Mouse (Mus musculus): ENCODE results near the gene Copb2. TPM values are rescaled to one million over a fixed set of nuclear protein-coding genes. Genes with fewer than 3 reads are reported as not detected.

The Copb2 gene
- total RNA-seq, 2 experiments from 2014 or later: 71.4 to 72.2 TPM

- DNase-seq: no peak
- TF ChIP-seq CTCF (IDR thresholded peaks at IDR 0.05): no peak
- no peak overlapping the region for H3K27ac ChIP-seq
- intact Hi-C loops (cut with DNase I): no loop called here
- H3K4me3 ChIP-seq: no peak overlapping the region
These were observed 19.5 kb upstream of the Copb2 start for GRCm38 (mm10) chr9:98544042-98544441.

GRCm38 (mm10) chr9:98583852-98584251 is 20.3 kb downstream of the Copb2 start:
- no peak for DNase-seq
- intact Hi-C loops (cut with DNase I): no loop called here
- no peak overlapping the region for H3K4me3 ChIP-seq
- H3K27ac ChIP-seq: no peak overlapping the region
- no peak for TF ChIP-seq CTCF (IDR thresholded peaks at IDR 0.05)

GRCm38 (mm10) chr9:98600094-98600493 is 36.6 kb downstream of the Copb2 start:
- intact Hi-C loops (cut with DNase I): loop anchor here (2.0 kb wide), 1 partner anchor 35 kb away; no protein-coding TSS in a partner anchor
- DNase-seq: no peak
- H3K27ac ChIP-seq: no peak overlapping the region
- peak overlapping the region; percentile 99; the same call in 1 of the 2 replicates for H3K4me3 ChIP-seq
- TF ChIP-seq CTCF (IDR thresholded peaks at IDR 0.05): no peak

DNA sequence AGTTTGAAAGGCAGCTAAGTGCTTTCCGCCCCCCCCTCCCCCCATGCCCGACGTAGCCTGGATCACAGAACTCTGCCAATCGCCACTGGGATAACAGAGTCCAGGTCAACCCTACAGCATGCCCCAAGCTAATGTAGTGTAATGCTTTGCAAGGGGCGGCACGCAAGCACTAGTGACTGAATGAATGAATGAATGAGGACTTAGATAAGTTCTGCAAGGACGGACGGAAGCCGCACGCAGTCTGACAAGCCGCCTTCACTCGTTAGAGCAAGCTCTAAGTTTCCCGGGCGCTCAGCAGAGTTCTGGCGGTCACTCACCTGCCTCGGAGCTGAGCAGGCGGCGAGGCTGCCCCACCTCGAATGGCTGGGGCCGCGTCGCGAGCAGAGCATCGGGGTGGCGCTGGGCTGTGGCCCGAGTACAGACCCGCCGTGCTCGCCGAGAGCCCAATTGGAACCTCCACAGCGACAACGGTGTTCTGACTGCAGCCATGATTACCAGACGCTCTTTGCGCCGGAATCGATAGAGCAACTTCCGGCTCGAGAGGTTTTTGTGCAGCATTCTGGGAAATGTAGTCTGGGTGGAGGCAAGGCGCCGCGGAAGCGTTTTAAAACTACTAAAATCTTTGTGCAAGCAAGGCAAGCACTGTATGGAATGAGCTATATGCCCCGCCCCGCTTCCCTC is 37.8 kb downstream of the Copb2 start, which contains the start of gene Mrps22:
TSS of gene Mrps22 (minus strand) at position 505 of the 681 bp plus-strand sequence.
- H3K27ac ChIP-seq: peak within 1 kb of the TSS; percentile 91
- intact Hi-C loops (cut with DNase I): loop anchor here (2.0 kb wide), 1 partner anchor 36 kb away; no protein-coding TSS in a partner anchor
- no peak for TF ChIP-seq CTCF (IDR thresholded peaks at IDR 0.05)
- peak within 1 kb of the TSS; percentile 99 for H3K4me3 ChIP-seq
- peak; percentile 81 for DNase-seq

- Histone ChIP-seq H3K27ac (peak overlapping the region; percentile 91), H3K4me3 (peak overlapping the region; percentile 99)
- intact Hi-C loops (cut with DNase I): loop anchor here (2.0 kb wide), 1 partner anchor 37 kb away; no protein-coding TSS in a partner anchor
- no peak for TF ChIP-seq CTCF (IDR thresholded peaks at IDR 0.05)
- DNase-seq: no peak
These were observed 38.4 kb downstream of the Copb2 start for GRCm38 (mm10) chr9:98601837-98602359.

DNA sequence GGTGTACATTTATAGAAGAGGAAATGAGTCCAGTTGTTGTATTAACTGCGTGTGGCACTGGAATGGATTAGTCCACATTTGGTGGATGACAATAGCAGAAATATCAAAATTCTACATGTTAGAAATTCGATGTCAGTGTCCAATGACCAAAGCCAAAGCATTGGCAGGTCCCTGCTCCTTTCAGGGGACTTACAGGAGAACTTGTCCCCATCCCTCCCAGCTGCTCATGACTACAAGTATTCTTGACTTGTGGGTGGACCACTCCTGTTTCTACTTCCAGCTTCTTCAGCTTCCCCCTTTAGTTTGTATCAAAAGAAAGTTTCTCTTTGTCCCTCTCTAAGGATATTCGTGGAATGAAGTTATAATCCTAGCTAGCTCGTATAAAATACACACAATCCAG is 41.4 kb downstream of the Copb2 start:
- H3K4me3 ChIP-seq: no peak overlapping the region
- no peak for TF ChIP-seq CTCF (IDR thresholded peaks at IDR 0.05)
- no peak overlapping the region for H3K27ac ChIP-seq
- no peak for DNase-seq
- intact Hi-C loops (cut with DNase I): no loop called here

DNA sequence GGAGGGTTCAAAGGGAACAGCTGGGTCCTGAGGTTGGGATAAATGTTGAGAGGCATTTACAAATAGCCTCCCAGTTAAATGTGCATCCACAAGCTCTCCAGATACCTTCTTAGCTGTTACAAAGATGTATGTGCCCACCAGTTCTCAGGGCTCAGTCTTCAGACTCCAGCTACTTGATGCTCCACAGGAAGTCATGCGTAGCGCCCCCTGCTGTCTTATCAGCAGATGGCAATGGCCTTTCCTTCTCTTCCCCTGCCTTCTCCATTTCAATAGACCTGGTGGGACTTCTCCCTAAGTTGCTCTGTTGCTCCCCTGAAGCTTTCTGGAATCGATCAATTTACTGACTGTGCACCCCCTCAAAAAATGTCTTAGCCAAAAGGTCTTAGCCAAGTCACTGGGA is 65.0 kb downstream of the Copb2 start:
- no peak overlapping the region for H3K27ac ChIP-seq
- intact Hi-C loops (cut with DNase I): no loop called here
- peak; percentile 46 for TF ChIP-seq CTCF (IDR thresholded peaks at IDR 0.05)
- no peak overlapping the region for H3K4me3 ChIP-seq
- DNase-seq: no peak

- Histone ChIP-seq H3K4me3 (no peak overlapping the region), H3K27ac (no peak overlapping the region)
- TF ChIP-seq CTCF (IDR thresholded peaks at IDR 0.05): no peak
- no peak for DNase-seq
- intact Hi-C loops (cut with DNase I): no loop called here
These were observed 70.0 kb downstream of the Copb2 start for GRCm38 (mm10) chr9:98633287-98634162.

Other genes with a start within 250 kb of the Copb2 start
- gene Rbp1, start 140.8 kb upstream of the Copb2 start, total RNA-seq (2021): 1 to 10 TPM; 1.3 to 2.7 TPM
- not detected for gene Rbp2, start 77.6 kb upstream of the Copb2 start, total RNA-seq (2021)
- gene Mrps22, start 37.9 kb downstream of the Copb2 start, total RNA-seq (2021): 10 to 100 TPM; 21.1 to 29.6 TPM